Mouse (Mus musculus): Measurements from ENCODE around the gene Clpb.
A peak's percentile ranks its signal among the peaks of the same experiment; 100 is the strongest.

Clpb gene

GRCm38 (mm10) chr7:101676033-101676761, 12.8 kb downstream of the Clpb start:
- no peak for DNase-seq

DNA sequence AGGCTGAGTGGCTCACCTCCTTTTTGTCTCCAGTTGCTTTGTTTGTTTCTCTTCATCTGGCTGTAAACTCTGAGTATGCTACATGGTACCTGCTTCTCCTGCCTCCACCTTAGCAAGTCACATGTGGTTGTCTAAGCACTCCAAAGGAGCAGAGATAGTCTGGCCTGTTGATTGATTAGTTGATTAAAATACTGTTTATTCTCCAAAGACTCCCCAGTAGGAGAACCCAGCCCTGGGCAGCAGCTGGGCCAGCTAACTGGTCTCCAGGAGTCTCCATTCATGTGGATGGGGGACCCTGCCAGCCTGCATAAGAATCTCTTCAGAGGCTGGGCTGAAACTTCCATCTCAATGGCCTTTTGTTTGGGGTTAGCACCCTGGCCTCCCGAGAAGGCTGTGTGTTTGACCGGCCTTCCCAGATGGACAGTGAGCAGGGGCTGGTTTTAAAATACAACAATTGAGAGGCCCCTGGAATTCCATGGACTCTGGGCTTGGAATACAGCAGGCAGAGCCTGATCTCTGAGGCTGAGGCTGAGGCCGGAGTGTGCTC, 13.4 kb downstream of the Clpb start:
- DNase-seq, result no peak

DNA sequence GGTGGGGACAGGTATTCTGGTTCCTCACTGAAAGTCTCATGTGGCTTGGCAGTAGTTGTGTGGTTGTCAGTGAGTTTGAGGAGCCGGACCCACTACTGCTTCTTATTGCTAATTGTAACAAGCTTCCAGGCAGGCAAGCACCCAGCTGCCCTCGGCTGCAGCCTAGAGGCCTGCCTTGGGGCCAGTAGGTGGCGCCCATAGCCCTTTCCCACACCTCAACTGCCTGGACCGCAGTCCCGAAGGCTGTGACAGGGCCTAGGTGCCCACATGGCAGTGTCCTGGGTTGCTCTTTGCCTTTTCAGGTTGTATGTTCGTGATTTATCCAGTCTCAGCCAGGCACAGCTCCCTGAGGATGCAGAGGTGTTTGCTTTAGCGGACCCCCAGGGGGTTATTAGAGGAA, 16.2 kb downstream of the Clpb start:
- DNase-seq, result peak; percentile 87 to 90

DNA sequence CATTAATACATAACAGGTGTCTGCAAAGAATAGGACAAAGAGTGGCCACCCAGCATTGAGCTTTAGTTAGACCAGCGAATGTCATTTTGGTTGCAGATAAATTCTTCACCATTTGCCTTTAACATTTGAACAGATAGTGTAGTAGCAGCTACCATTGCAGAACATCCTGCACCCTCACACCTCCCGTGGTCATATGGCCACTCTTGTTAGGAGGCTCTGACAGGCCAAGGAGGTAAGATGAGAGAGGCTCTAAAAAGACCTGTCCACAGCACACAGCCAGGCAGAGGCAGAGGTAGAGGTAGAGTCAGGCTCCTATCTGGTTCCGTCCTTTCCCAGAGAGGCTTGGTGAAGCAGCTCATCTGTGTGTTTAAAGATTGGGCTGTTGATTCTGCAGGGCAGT, 17.5 kb downstream of the Clpb start:
- no peak for DNase-seq

DNA sequence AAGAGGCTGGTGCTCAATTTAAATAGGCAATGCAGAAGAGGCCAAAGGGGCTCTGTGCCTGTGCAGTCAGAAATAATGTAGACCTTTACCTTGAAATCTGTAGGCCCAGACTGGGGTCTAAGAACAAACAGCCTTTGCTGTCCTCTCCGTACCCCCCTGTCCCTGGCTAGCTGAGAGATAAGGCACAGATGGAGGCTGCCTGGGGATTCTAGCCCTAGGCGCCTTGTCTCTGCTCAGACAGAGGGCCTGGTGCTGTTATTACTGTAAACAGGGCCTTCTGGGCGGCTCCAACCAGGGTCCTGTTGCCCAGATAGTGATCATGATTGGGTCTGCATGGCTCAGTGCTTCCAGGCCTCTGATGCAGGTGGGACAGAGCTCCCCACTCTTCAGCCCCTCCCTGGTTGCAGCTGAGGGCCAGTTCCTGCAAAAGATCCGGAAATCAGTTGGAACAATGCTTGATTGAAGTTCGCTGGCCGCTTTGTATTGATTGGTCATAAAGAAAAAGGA, 18.2 kb downstream of the Clpb start:
- peak; percentile 21 to 41 for DNase-seq

GRCm38 (mm10) chr7:101682886-101683285, 19.5 kb downstream of the Clpb start:
- DNase-seq, result no peak

DNA sequence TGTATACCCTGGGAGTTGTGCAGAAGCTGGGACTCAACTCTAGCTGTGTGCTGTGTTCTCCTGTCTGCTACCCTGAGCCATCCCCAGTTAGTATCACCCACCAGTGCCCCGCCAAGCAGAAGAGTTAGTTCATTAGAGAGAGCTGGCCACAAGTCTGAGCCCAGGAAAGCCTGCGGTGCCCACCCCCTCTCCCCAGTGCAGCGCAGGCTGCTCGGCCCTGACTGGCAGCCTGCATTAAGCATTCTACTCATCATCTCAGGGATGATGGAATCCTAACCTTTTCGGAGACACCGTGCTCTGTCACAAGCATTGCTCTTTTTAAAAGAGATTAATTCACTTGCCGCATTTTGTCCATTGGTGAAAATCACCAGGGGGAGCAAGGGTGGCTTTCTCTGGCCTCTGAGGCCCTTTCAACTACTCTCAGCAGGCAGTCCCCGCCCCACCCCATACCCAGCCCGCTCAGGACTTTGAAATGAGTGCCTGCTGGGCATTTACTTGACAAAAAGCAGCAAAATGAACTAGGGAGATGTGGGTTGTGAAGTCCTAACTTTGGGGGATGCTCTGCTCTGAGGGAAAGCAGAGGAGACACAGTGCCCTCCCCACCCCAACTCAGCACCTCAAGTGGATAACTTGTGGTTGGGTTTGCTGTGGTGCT, 20.7 kb downstream of the Clpb start:
- DNase-seq, result no peak

DNA sequence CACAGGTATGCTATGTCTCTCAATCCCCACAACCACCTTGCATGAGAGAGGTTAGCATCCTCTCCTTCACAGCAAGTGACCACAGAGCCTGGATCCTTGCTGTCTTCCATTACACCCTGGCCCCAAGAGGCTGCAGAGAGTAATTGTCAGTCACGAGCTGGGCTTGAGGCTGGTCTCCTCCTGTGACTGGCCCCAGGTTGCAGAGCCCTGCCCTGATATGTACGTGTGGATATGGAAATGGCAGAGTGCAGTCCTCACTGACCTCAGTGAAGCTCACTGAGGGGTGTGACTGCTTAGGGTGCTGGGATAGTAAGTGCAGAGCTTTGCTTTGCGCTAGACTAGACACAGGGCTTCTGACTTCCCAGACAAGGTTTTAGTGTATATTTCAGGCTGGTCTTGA, 21.2 kb downstream of the Clpb start:
- no peak for DNase-seq

- no peak for DNase-seq
Measured at GRCm38 (mm10) chr7:101687144-101687543, 23.7 kb downstream of the Clpb start.

DNA sequence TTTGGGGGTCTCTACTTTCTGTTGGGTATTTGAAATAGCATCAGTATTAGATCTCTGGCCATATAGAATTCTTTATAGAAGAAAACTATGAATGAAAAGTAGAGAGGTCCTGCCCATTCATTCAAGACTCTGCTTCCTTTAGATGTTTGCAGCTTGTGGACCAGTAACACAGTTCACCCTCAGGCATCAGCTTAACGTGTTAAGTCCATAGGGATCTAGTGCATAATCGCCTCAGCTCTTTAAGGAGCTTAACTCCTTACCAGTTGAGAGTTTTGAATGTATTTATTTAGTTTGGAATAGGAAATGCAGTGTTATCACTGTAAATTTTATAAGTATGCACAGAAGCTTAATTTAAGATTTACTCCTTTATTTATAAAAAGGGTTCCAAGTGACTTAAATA, 27.0 kb downstream of the Clpb start:
- no peak for DNase-seq

DNA sequence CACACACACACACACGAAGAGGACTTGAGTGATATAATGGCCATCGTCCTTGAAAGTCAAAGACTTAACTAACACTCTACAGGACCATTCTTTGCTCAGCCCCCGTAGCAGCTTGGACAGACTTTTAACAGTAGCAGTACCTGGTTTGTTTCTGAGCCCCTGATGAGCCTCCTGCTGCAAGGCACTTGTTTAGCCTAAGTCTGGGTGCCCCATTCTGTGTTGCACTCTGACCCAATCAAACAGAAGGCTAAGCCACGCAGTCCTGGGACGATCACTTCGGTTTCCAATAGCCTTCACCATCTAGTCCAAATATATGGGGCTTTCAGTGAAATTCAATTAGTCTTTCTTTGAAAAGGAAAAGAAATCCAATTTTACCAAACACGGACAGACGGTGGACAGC, 28.4 kb downstream of the Clpb start:
- no peak for DNase-seq

DNA sequence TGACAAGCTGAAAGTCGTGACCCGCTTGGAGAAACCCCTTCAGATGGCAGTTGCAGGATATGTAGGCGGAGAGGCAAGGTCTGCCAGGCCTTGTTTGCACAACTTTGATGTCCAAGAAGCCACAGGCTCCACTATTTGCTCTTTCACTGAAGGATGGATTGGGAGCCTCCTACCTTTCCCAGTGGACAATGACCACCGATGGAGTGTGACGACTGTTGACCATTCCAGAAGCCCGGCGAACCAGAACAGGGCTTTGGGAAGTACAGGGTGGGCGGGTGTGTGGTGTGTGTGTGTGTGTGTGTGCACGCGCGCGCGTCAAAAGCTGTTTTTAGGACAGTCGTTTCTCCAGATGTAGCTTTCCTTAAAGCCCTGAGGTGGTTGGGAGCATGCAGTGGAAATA, 29.0 kb downstream of the Clpb start:
- DNase-seq, result peak; percentile 34 to 59

DNA sequence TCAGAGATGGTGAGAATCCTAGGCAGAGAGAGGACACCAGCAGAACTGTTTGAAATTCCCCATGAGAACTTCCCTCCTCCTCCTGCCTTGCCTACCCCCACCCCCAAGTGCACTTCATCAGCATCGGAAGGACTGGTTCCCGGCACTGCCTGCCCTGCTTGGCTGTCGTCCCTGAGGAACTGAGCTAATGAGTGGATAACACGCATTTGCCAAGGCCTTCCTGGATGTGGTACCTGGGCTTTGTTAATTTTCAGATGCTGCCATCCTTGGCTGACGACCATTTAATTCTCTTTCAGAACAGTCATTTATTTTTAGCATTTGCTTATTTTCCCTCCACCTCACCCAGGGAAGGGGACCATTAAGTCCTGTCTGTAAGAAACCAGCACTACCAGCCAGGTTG, 32.0 kb downstream of the Clpb start:
- DNase-seq, result no peak

DNA sequence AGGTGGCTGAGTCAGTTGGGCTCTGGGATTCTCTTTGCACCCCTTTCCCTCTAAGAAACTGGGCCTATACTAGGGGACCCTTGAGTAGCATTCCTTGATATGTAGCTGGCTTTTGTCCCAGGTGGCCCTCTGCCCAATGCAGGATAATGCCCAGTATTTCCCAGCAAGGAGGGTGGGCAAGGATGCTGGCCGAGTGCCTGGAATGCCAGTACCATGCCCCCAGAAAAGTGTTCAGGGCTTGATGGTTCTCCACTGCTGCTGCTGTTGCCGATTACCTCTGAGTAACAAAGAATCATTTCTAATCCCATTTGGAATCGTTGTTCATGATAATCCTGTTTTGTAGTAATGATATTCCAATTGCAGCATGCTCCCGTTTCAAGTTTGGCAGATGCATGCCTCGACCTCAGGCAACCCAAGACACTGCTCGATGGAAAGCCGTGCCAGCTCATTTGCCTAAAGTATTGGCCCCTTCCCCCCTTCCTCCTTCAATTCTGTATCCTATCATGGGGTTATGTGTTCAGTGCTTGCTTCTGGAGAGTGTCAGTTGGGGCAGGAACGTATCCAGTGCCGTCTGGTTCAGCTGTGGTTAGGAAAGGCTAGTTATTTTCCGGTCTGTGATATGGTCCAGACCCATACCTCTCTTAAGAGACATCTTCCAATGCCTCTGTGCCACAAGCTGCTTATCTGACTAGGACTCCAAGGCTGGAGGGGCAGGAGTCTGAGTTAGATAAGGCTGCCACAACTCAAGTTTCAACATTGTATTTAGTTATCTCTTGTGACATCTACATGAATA, 33.7 kb downstream of the Clpb start:
- no peak for DNase-seq

DNA sequence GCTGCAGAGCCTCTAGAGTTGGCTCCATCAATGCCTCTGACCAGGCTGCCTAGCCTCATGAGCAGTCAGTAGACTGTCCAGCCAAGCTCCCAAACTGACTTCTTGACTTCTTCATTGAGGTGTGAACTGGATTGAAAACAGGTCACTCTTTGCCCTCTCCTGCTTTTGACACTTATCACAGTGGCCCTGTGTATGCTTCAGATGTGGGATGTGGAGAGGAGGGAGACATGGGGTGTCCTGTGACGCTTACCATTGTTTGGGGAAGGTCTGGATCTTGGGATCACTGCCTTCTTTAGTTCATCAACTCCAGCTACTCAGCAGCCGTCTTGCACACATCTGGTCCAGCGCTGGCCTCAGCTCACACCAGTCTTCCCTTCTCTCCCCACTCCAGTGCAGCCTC, 36.9 kb downstream of the Clpb start:
- no peak for DNase-seq

DNA sequence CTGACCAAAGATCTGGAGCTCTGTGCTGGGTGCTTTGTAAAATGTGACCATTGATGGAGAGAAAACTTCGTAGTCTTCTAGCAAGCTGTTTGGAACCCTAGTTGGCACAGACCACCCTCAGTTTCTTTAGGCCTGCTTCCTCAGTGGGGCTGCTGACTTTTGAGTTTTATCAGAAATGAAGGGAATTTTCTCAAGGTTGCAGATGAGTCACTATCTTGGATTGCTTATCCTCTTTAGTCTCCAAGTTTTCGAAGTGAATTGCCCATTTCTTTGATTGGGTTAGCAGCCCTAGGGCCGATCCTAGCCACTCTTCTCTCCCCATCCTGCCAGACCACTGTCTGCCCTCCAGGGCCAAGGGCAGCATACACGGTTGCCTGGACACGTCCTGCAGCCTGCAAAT, 39.3 kb downstream of the Clpb start:
- no peak for DNase-seq

GRCm38 (mm10) chr7:101709586-101709985, 46.2 kb downstream of the Clpb start:
- peak in 1 of 2 experiments; percentile 24 for DNase-seq

- no peak for DNase-seq
Measured at GRCm38 (mm10) chr7:101710236-101710635, 46.8 kb downstream of the Clpb start.

- DNase-seq, result no peak
Measured at GRCm38 (mm10) chr7:101713828-101714400, 50.5 kb downstream of the Clpb start.

GRCm38 (mm10) chr7:101715041-101715551, 51.7 kb downstream of the Clpb start:
- no peak for DNase-seq

DNA sequence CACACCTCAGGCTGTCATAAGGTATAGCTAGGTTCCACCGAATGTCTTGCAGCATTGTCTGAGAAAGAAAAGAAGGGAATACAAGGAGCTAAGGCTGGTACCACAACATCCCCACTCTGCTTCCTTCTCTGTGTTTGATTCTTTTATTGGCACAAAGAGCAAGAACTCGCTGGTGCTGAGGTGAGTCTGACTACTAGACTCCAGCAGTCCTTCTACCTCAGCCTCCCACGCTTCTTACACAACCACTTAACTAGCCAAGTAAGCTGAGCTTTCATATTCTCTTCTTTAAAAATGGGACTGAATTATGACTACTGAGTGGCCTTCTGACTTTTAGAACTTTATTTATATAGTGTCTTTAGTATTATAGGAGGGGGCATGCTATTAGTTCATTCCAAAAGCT, 56.9 kb downstream of the Clpb start:
- no peak for DNase-seq

GRCm38 (mm10) chr7:101725081-101725480, 61.6 kb downstream of the Clpb start:
- peak; percentile 30 to 39 for DNase-seq

DNA sequence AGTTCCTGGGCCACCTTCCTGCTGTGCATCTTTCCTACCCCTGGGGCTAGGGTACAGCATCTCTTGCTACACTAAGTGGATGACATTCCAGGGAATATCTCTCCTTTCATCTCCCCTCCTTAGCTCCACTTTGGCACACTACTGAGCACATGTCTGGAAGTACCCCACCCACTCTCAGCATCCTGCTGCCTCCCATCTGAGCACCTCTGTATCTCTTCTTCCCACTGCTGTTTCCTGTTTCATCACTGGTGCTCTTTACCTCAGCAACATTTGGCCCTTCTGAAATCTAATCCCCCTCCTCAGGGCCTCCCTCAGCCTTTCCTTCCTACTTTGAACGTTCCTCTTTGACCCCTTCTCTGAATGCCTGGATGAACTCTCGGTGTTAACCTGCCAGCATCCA, 63.5 kb downstream of the Clpb start:
- no peak for DNase-seq
